Mouse (Mus musculus): ENCODE measurements around the gene Opa1. TPM values are rescaled to one million over a fixed set of nuclear protein-coding genes. Genes with fewer than 3 reads are reported as not detected.

Opa1 gene
- polyA plus RNA-seq, 1 experiment from 2014 or later = 15.2 TPM

- ATAC-seq = no peak
- Histone ChIP-seq H3K36me3 (replicated peaks; ENCODE audit: insufficient read depth, low read length) (no peaks in the 10 kb centered on the region), H3K4me1 (ENCODE audit: insufficient read depth) (peaks cover 16% of the 10 kb centered on the region), H3K4me3 (ENCODE audit: low read depth, low read length) (no peak overlapping the region), H3K27ac (ENCODE audit: low read depth) (no peak overlapping the region), H3K27me3 (ENCODE audit: insufficient read depth, low read length) (no peaks in the 10 kb centered on the region), H3K9ac (replicated peaks) (no peak overlapping the region), H3K9me3 (ENCODE audit: low read length) (no peaks in the 10 kb centered on the region), H3K4me2 (ENCODE audit: low read depth, low read length) (no peak overlapping the region)
- DNase-seq = no peak
- WGBS (ENCODE audit: insufficient replicate concordance) = 85% methylated on average over 13 of the region's 13 CpGs
- TF ChIP-seq EP300 (IDR thresholded peaks at IDR 0.05; ENCODE audit: low read depth) = no peak
- TF ChIP-seq CTCF (IDR thresholded peaks at IDR 0.05; ENCODE audit: low read depth) = no peak
Measured at GRCm38 (mm10) chr16:29659101-29659810, 80.1 kb downstream of the Opa1 start.

- no peak overlapping the region for H3K27ac ChIP-seq (ENCODE audit: low read depth)
- TF ChIP-seq CTCF (IDR thresholded peaks at IDR 0.05; ENCODE audit: low read depth) (no peak), EP300 (IDR thresholded peaks at IDR 0.05; ENCODE audit: low read depth) (no peak)
- H3K4me2 ChIP-seq (ENCODE audit: low read depth, low read length) = no peak overlapping the region
- H3K27me3 ChIP-seq (ENCODE audit: insufficient read depth, low read length) = no peaks in the 10 kb centered on the region
- H3K4me3 ChIP-seq (ENCODE audit: low read depth, low read length) = no peak overlapping the region
- no peaks in the 10 kb centered on the region for H3K36me3 ChIP-seq (replicated peaks; ENCODE audit: insufficient read depth, low read length)
- no peaks in the 10 kb centered on the region for H3K4me1 ChIP-seq (ENCODE audit: insufficient read depth)
- WGBS (ENCODE audit: insufficient replicate concordance) = 68% methylated on average over 6 of the region's 6 CpGs
- no peak overlapping the region for H3K9ac ChIP-seq (replicated peaks)
- ATAC-seq (no peak), DNase-seq (no peak)
- no peaks in the 10 kb centered on the region for H3K9me3 ChIP-seq (ENCODE audit: low read length)
Measured at GRCm38 (mm10) chr16:29663042-29663758, 84.1 kb downstream of the Opa1 start.

- Histone ChIP-seq H3K4me1 (ENCODE audit: insufficient read depth) (0 out of 2 replicates have a peak, but pooled peaks cover 2% of the 10 kb centered on the region), H3K4me2 (ENCODE audit: low read depth, low read length) (no peak overlapping the region), H3K27ac (ENCODE audit: low read depth) (no peak overlapping the region), H3K27me3 (ENCODE audit: insufficient read depth, low read length) (no peaks in the 10 kb centered on the region), H3K36me3 (replicated peaks; ENCODE audit: insufficient read depth, low read length) (no peaks in the 10 kb centered on the region), H3K9ac (replicated peaks) (no peak overlapping the region), H3K9me3 (ENCODE audit: low read length) (no peaks in the 10 kb centered on the region), H3K4me3 (ENCODE audit: low read depth, low read length) (no peak overlapping the region)
- DNase-seq (no peak), ATAC-seq (no peak)
- TF ChIP-seq CTCF (IDR thresholded peaks at IDR 0.05; ENCODE audit: low read depth) = no peak
- TF ChIP-seq EP300 (IDR thresholded peaks at IDR 0.05; ENCODE audit: low read depth) = no peak
- 49% methylated on average over 4 of the region's 4 CpGs for WGBS (ENCODE audit: insufficient replicate concordance)
Measured at GRCm38 (mm10) chr16:29664392-29664791, 85.3 kb downstream of the Opa1 start.

GRCm38 (mm10) chr16:29666991-29667701 is 88.0 kb downstream of the Opa1 start:
- WGBS (ENCODE audit: insufficient replicate concordance) = 55% methylated on average over 17 of the region's 17 CpGs
- ATAC-seq (no peak), DNase-seq (no peak)
- Histone ChIP-seq H3K27ac (ENCODE audit: low read depth) (no peak overlapping the region), H3K4me1 (ENCODE audit: insufficient read depth) (0 out of 2 replicates have a peak, but pooled peaks cover 2% of the 10 kb centered on the region), H3K4me2 (ENCODE audit: low read depth, low read length) (no peak overlapping the region), H3K36me3 (replicated peaks; ENCODE audit: insufficient read depth, low read length) (no peaks in the 10 kb centered on the region), H3K9ac (replicated peaks) (no peak overlapping the region), H3K4me3 (ENCODE audit: low read depth, low read length) (no peak overlapping the region), H3K27me3 (ENCODE audit: insufficient read depth, low read length) (no peaks in the 10 kb centered on the region), H3K9me3 (ENCODE audit: low read length) (no peaks in the 10 kb centered on the region)
- TF ChIP-seq EP300 (IDR thresholded peaks at IDR 0.05; ENCODE audit: low read depth) (no peak), CTCF (IDR thresholded peaks at IDR 0.05; ENCODE audit: low read depth) (no peak)

- H3K36me3 ChIP-seq (replicated peaks; ENCODE audit: insufficient read depth, low read length) = no peaks in the 10 kb centered on the region
- 0 out of 2 replicates have a peak, but pooled peaks cover 2% of the 10 kb centered on the region for H3K4me1 ChIP-seq (ENCODE audit: insufficient read depth)
- ATAC-seq (no peak), DNase-seq (no peak)
- no peak overlapping the region for H3K9ac ChIP-seq (replicated peaks)
- no peak overlapping the region for H3K4me2 ChIP-seq (ENCODE audit: low read depth, low read length)
- H3K4me3 ChIP-seq (ENCODE audit: low read depth, low read length) = no peak overlapping the region
- no peak overlapping the region for H3K27ac ChIP-seq (ENCODE audit: low read depth)
- no peaks in the 10 kb centered on the region for H3K27me3 ChIP-seq (ENCODE audit: insufficient read depth, low read length)
- H3K9me3 ChIP-seq (ENCODE audit: low read length) = no peaks in the 10 kb centered on the region
- 59% methylated on average over 5 of the region's 5 CpGs for WGBS (ENCODE audit: insufficient replicate concordance)
- TF ChIP-seq CTCF (IDR thresholded peaks at IDR 0.05; ENCODE audit: low read depth) (no peak), EP300 (IDR thresholded peaks at IDR 0.05; ENCODE audit: low read depth) (no peak)
Measured at GRCm38 (mm10) chr16:29667702-29668061, 88.5 kb downstream of the Opa1 start.

GRCm38 (mm10) chr16:29668451-29668850 is 89.3 kb downstream of the Opa1 start:
- ATAC-seq (peak; percentile 43; the same call in 1 of the 2 replicates), DNase-seq (no peak)
- no peak overlapping the region for H3K4me3 ChIP-seq (ENCODE audit: low read depth, low read length)
- no peaks in the 10 kb centered on the region for H3K36me3 ChIP-seq (replicated peaks; ENCODE audit: insufficient read depth, low read length)
- 0 out of 2 replicates have a peak, but pooled peaks cover 2% of the 10 kb centered on the region for H3K4me1 ChIP-seq (ENCODE audit: insufficient read depth)
- no peaks in the 10 kb centered on the region for H3K27me3 ChIP-seq (ENCODE audit: insufficient read depth, low read length)
- H3K27ac ChIP-seq (ENCODE audit: low read depth) = no peak overlapping the region
- H3K9ac ChIP-seq (replicated peaks) = no peak overlapping the region
- TF ChIP-seq CTCF (IDR thresholded peaks at IDR 0.05; ENCODE audit: low read depth) = no peak
- no peak for TF ChIP-seq EP300 (IDR thresholded peaks at IDR 0.05; ENCODE audit: low read depth)
- H3K4me2 ChIP-seq (ENCODE audit: low read depth, low read length) = no peak overlapping the region
- no peaks in the 10 kb centered on the region for H3K9me3 ChIP-seq (ENCODE audit: low read length)
- WGBS (ENCODE audit: insufficient replicate concordance) = 65% methylated on average over 12 of the region's 12 CpGs
